Mouse (Mus musculus): ENCODE measurements at regions not wholly inside any gene's neighbourhood (a gene's known extent, or its start where the extent isn't known, plus 50 kb on each side); places are given as distances from the start of the nearest gene placed in this dataset.

- ATAC-seq (ENCODE audit: insufficient number of reproducible peaks, low FRiP score, low TSS enrichment): no peak
Measured at GRCm38 (mm10) chr5:12219424-12220107, 163.6 kb upstream of the Sema3d start.

DNA sequence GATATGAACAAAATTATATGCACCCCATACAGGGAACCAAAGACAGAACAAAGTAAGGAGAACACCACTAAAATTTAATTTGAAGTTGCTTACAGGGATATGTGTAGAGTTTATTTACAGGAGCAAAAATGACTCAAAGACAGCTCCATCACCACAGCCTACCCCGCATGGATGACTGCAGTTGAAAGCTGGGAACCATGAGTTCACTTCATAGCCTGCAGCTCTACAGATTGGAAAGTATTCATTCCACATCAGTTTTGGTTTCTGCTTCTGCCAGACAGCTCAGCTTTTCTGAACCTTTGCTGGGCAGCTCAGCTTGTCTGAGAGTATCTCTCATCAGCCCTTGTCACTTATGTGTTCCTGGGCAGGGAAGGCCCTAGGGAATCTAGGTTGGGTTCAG lies 160.6 kb upstream of the Sema3d start:
- no peak for ATAC-seq (ENCODE audit: insufficient number of reproducible peaks, low FRiP score, low TSS enrichment)

GRCm38 (mm10) chr5:12233377-12234096 lies 149.6 kb upstream of the Sema3d start:
- ATAC-seq (ENCODE audit: insufficient number of reproducible peaks, low FRiP score, low TSS enrichment): no peak

DNA sequence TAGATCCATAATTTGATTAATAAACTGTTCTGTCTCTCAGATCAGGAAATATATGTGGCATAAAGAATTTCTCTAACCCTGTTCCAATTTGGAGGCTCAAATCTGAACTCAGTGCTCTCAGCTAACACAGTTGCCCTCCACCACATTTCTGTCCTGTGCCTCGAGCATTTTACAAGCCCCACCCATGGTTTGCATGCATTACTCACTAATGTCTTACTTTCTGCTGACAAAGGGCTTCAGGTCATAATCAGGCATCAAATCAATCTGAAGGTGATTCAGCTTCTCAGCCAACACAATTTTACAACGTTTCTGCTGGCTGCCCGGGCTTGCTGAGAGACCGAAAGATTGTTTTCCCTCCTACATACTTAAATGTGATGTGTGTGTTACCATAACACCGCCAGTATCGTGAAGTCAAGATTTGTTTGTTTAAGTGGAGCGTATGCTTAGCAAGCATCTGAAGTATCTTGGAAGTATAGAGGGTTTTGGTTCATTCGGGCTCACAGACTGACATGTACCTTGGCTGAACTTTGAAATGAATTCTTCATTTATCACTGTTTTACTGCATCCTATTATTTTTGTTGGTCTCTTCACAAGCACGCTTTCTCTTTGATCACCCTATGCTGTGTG lies 139.9 kb upstream of the Sema3d start:
- ATAC-seq (ENCODE audit: insufficient number of reproducible peaks, low FRiP score, low TSS enrichment): no peak

DNA sequence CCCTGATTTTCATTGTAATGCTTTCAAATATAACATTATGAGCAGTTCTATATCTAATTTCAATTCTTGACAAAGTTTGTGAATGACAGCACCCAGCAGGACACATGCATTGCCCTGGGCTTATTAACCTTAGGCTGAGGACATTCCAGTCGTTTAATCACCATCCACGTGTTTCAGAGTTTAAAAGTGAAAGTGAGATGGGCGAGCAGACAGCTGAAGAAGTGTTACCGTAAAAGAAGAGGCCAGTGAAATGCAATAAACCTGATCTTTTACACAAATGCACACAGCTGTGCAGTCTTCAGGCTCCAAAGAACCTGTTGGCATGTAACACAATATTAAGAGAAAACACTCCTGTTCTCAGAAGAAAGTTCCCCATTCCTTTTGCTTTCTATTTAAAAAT lies 89.5 kb upstream of the Sema3d start:
- ATAC-seq (ENCODE audit: insufficient number of reproducible peaks, low FRiP score, low TSS enrichment): no peak

- no peak for ATAC-seq (ENCODE audit: insufficient number of reproducible peaks, low FRiP score, low TSS enrichment)
Measured at GRCm38 (mm10) chr5:12297331-12297730, 85.9 kb upstream of the Sema3d start.

DNA sequence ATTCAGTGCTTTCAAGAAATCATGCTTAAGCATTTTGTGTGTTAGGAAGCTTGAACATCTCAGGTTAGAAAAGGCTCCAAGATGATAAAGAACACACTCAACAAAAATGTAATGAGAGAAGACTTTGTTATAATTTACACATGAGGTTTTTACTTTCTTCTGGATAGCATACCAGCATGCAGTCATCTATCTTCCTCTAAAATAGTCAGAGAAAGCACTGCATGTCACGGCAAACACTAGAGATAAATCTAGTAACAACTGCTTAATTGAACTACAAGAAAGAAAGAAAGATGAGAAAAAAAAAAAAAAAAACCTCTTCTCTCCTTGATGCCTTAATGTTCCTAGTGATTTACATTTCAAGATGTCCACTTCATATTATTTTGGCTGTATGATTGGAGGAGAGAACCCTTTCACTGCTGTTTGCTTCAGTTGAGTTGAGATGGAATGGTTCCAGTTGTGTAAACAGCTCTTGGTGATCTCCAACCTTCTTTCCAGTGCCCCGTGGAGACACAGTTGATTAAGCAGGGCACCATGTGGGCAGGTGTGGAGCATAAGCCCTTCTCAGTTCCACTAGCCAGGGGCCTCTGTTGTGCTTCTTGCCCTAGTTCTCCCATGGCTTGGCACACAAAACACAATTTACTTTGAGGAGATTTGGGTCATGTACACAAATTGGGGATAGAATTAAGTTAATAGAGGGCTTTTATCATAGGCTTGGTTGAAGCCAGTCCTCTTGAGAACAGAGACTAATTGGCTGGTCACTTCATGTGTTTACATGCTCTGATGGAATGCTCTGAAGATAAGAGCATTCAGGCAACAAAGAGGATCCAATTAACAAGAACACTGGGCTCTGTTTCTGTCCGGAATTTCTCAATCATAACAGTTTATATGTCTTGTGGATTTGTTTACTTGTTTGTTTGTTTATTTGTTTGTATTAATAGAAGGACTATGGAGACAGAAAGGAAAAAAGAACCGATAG lies 81.1 kb upstream of the Sema3d start:
- peak; percentile 45; the same call in 1 of the 2 replicates for ATAC-seq (ENCODE audit: insufficient number of reproducible peaks, low FRiP score, low TSS enrichment)

- no peak for ATAC-seq (ENCODE audit: insufficient number of reproducible peaks, low FRiP score, low TSS enrichment)
Measured at GRCm38 (mm10) chr5:12309408-12309807, 73.8 kb upstream of the Sema3d start.

- ATAC-seq (ENCODE audit: insufficient number of reproducible peaks, low FRiP score, low TSS enrichment): no peak
Measured at GRCm38 (mm10) chr5:12332648-12333305, 50.4 kb upstream of the Sema3d start.

Measured in cerebellum, adult (tissue).